Mouse (Mus musculus) ES-Bruce4 (cell line): Measurements from ENCODE around the gene Slc3a2.

Experiments used
- CTCF ChIP-seq: IDR thresholded peaks from one replicate; pipeline ENCODE4 v1.8.1; 2011; ENCODE audit warnings: low read depth, low read length
- EP300 ChIP-seq: IDR thresholded peaks from 2 replicates; pipeline ENCODE4 v1.6.1; 2011; ENCODE audit warnings: low read depth, low read length; ENCODE audit not compliant: insufficient read depth
- POLR2A ChIP-seq: IDR thresholded peaks from one replicate; pipeline ENCODE4 v1.8.1; 2011; ENCODE audit warnings: low read length; ENCODE audit not compliant: insufficient read depth

GRCm38 (mm10) chr19:8721378-8721777 lies 1.8 kb downstream of the Slc3a2 start:
- TF ChIP-seq CTCF = no peak
- TF ChIP-seq EP300 = no peak
- no peak for TF ChIP-seq POLR2A
